Mouse (Mus musculus) erythroblast, embryonic 14.5 days (primary cell): Measurements from ENCODE around the gene Hcn3. TPM values are rescaled to one million over a fixed set of nuclear protein-coding genes. Genes with fewer than 3 reads are reported as not detected.
"Not testable (repeated sequence)": the region's sequence is repeated elsewhere in the genome, so short reads cannot be mapped to it uniquely, and the experiment has no call there.

ENCODE experiments used
- H3K27me3 ChIP-seq: 2 replicates; pipeline ENCODE4 v1.6.1; 2012; ENCODE audit warnings: inconsistent platforms; ENCODE audit not compliant: control insufficient read depth
- H3K36me3 ChIP-seq: 2 replicates; pipeline ENCODE4 v1.6.1; 2012; ENCODE audit warnings: mild to moderate bottlenecking, inconsistent platforms; ENCODE audit not compliant: control insufficient read depth
- H3K4me1 ChIP-seq: 2 replicates; pipeline ENCODE4 v1.6.1; 2012; ENCODE audit warnings: inconsistent platforms; ENCODE audit not compliant: control insufficient read depth
- H3K4me3 ChIP-seq: replicated peaks from 2 replicates; pipeline ENCODE3; 2012; ENCODE audit warnings: moderate library complexity, mild to moderate bottlenecking, inconsistent platforms
- H3K9me3 ChIP-seq: 2 replicates; pipeline ENCODE4 v1.6.1; 2012; ENCODE audit warnings: low read length, inconsistent platforms, mixed read lengths; ENCODE audit not compliant: control insufficient read depth
- GATA1 ChIP-seq: IDR thresholded peaks from 2 replicates; pipeline ENCODE4 v1.6.1; 2012; ENCODE audit warnings: low read length, inconsistent platforms, mixed read lengths
- TAL1 ChIP-seq: IDR thresholded peaks from 3 replicates; pipeline ENCODE4 v1.6.1; 2012; ENCODE audit warnings: low read length, inconsistent platforms, mixed read lengths
- polyA plus RNA-seq: library from polyadenylated mRNA; stranded (reverse); fragments of >175 nt; gene quantifications from 2 replicates; pipeline ENCODE4 v1.2.3, GENCODE M21; 2012

The Hcn3 gene
- polyA plus RNA-seq, 1 experiment: 0.02 TPM

DNA sequence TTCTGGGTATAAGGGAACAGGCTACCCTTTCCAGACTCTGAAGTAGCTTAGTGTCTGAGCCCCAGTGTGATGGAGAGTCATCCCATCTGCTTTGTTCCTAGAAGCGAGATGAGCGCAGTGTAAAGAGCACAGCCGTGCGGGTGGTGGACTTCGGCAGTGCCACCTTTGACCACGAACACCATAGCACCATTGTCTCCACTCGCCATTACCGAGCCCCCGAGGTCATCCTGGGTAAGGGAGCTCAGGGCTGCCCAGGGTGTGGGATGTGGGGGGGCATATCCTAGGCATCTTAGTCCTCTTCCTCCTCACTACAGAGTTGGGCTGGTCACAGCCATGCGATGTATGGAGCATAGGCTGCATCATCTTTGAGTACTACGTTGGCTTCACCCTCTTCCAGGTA lies 14.8 kb upstream of the Hcn3 start:
- Histone ChIP-seq H3K36me3 (peaks cover 85% of the 10 kb centered on the region), H3K9me3 (no peaks in the 10 kb centered on the region), H3K27me3 (no peaks in the 10 kb centered on the region), H3K4me3 (no peak overlapping the region), H3K4me1 (peaks cover 33% of the 10 kb centered on the region)
- TF ChIP-seq GATA1 (no peak), TAL1 (no peak)

DNA sequence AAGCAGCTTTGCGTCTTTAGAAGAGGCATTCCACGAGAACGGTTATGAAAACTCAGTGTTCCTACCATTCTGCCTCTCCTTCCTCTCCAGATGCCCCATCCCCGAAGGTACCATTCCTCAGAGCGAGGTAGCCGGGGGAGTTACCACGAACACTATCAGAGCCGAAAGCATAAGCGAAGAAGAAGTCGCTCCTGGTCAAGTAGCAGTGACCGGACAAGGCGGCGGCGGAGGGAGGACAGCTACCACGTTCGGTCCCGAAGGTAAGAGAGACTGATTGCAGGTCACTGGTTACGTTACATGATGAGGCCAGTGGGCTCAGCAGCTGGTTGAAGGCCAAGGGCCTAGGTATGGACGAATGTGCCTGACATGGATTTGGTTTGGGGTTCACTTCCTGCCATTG lies 6.9 kb upstream of the Hcn3 start:
- Histone ChIP-seq H3K36me3 (peaks cover 56% of the 10 kb centered on the region), H3K4me3 (no peak overlapping the region), H3K4me1 (peaks cover 40% of the 10 kb centered on the region), H3K27me3 (no peaks in the 10 kb centered on the region), H3K9me3 (no peaks in the 10 kb centered on the region)
- no peak for TF ChIP-seq TAL1
- no peak for TF ChIP-seq GATA1

DNA sequence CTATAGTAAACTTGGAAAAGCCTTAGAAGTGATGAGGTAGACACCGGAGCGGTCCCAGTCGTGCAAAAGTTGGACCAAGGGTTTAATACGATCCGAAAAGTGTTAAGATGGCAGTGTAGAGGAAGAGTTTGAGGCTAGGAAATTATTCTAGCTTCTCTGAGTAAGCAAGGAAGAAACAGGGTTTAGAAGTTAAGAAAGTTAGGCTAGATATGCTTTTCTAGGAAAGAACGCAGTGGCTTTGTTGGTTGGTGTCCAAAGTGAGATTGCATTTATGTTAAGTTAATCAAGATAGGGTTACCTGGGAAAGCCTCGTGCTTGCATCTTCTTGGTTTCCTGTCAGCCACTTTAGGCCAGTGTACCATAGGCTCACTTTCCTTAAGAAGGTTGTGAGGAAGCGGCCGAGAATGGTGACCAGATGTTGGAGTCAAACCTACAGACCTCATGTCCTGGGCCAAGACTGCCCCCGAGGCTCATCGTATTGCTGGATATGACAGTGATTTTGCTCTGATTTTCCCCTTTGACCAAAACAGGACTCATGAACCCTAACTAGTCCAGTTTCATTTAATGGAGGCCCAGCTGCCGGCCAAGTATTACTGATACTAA lies 5.4 kb upstream of the Hcn3 start:
- Histone ChIP-seq H3K4me1 (peaks cover 42% of the 10 kb centered on the region), H3K4me3 (peak overlapping the region; percentile 97), H3K27me3 (no peaks in the 10 kb centered on the region), H3K36me3 (peaks cover 42% of the 10 kb centered on the region), H3K9me3 (no peaks in the 10 kb centered on the region)
- no peak for TF ChIP-seq GATA1

DNA sequence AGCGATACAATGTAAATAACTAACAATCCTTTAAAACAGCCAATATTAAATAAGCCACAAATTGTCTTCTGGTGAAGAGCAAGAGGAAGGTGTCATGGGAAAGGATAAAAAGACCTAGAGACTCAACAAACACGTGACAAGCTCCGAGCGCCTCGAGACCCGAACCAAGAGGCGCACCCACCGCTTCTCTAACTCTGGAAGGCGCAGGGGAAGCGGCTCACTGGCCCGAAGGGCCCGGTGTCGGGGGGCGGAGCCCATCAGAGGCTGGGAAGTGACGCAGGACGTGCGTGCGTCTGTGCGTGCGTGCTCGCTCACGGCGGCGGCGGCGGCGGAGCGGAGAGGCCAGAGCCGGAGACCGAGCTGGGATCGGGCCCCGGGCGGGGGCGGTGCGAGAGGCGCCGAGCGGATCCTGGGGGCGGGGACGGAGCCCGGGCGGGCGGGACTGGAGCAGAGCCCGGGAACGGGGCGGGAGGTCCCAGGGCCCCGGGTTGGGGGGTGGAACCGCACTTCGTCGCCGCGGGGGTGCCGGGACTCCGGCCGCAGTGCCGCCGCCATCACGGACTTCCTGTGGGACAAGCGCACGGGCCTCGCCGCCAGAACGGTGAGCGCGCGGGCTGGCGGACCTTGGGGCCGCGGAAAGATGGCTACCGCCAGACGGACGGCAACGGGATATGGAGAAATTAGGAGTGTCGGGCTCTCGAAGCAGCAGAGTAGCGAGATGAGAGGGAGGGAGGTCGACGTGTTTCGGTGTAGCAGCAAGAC lies 4.7 kb upstream of the Hcn3 start, which contains the start of gene Clk2:
TSS of gene Clk2 (plus strand) at position 290 of the 762 bp plus-strand sequence.
- Histone ChIP-seq H3K4me1 (peaks cover 49% of the 10 kb centered on the region), H3K9me3 (no peaks in the 10 kb centered on the region), H3K27me3 (peaks cover 3% of the 10 kb centered on the region), H3K36me3 (peaks cover 35% of the 10 kb centered on the region), H3K4me3 (peak within 1 kb of the TSS; percentile 97)
- no peak for TF ChIP-seq TAL1
- TF ChIP-seq GATA1: no peak

DNA sequence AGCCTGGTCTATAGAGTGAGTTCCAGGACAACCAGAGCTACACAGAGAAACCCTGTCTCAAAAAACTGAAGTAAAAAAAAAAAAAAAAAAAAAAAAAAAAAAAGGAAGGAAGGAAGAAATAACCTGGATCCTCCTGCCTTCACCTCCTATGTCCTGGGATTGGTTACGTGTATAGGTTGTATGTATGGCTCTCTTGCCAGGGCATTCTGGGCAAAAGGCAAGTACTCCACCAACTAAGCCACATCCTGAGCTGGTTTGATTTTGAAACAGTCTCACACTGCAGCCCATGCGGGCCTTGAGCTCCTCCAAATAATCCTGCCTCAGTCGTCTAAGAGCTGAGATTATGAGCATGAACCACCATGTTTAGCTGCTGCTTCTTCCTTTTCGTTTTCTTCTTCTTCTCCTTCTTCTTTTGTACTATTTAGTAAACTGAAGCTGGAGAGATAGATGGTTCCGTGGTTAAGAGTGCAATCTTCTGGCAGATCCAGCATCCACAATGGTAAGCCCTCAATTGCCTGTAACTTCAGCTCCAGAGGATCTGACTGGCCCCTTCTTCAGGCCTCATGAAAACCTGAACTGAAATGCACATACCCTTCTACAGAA lies 3.7 kb upstream of the Hcn3 start:
- peaks cover 13% of the 10 kb centered on the region for H3K27me3 ChIP-seq
- TF ChIP-seq TAL1 (no peak; the same call in 2 of the 3 replicates), GATA1 (no peak)
- H3K9me3 ChIP-seq: no peaks in the 10 kb centered on the region
- peaks cover 58% of the 10 kb centered on the region for H3K4me1 ChIP-seq
- H3K36me3 ChIP-seq: peaks cover 25% of the 10 kb centered on the region
- H3K4me3 ChIP-seq: peak overlapping the region; percentile 97

DNA sequence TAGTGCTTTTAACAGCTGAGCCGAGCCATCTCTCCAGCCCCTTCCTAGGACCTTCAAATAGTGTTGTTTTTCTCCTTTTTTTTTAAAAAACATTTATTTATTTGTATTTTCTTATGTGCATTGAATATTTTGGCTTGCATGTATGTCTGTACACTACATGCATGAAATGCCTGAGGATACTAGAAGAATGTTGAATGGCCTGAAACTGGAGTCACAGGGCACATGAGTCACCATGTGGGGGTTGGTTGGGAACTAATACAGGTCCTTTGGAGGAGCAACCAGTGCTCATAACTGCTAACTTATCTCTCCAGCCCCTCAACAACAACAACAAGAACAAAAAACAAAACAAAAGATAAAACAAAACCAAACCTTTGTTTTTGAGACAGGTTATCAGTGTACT lies 3.1 kb upstream of the Hcn3 start:
- H3K9me3 ChIP-seq: no peaks in the 10 kb centered on the region
- H3K36me3 ChIP-seq: peaks cover 19% of the 10 kb centered on the region
- no peak for TF ChIP-seq GATA1
- no peak for TF ChIP-seq TAL1
- H3K27me3 ChIP-seq: peaks cover 19% of the 10 kb centered on the region
- H3K4me1 ChIP-seq: peaks cover 58% of the 10 kb centered on the region
- H3K4me3 ChIP-seq: no peak overlapping the region

DNA sequence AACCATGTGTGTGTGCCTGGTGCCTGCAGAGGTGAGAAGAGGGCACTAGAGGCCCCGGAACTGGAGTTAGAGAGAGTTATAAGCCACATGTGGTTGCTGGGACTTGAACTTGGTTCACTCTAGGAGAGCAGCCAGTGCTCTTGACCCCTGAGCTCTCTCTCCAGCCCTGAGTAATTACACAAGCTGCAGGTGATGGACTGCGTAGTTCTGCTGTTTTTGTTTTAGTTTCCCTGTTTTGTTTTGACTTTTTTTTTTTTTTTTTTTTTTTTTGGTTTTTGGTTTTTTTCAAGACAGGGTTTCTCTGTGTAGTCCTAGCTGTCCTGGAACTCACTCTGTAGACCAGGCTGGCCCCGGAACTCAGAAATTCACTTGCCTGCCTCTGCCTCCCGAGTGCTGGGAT lies 1.8 kb upstream of the Hcn3 start:
- H3K9me3 ChIP-seq: no peaks in the 10 kb centered on the region
- TF ChIP-seq TAL1: no peak
- TF ChIP-seq GATA1: no peak
- peaks cover 49% of the 10 kb centered on the region for H3K4me1 ChIP-seq
- no peak overlapping the region for H3K4me3 ChIP-seq
- peaks cover 6% of the 10 kb centered on the region for H3K36me3 ChIP-seq
- peaks cover 32% of the 10 kb centered on the region for H3K27me3 ChIP-seq

DNA sequence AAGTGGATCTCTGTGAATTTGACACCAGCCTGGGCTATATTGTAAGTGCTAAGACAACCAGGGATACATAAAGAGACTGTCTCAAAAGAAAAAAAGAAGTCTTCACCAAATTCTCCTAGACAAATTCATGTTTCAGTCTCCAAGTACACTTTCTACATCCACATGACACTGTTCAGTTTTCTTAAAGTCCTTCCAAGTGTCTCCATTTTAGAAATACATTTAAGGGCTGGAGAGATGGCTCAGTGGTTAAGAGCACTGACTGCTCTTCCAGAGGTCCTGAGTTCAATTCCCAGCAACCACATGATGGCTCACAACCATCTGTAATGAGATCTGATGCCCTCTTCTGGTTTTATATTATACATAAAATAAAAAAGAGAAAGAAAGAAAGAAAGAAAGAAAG lies 1.2 kb upstream of the Hcn3 start:
- H3K36me3 ChIP-seq, H3K9me3 ChIP-seq, H3K4me3 ChIP-seq: not testable (repeated sequence)
- Histone ChIP-seq H3K27me3 (peaks cover 33% of the 10 kb centered on the region), H3K4me1 (peaks cover 43% of the 10 kb centered on the region)

DNA sequence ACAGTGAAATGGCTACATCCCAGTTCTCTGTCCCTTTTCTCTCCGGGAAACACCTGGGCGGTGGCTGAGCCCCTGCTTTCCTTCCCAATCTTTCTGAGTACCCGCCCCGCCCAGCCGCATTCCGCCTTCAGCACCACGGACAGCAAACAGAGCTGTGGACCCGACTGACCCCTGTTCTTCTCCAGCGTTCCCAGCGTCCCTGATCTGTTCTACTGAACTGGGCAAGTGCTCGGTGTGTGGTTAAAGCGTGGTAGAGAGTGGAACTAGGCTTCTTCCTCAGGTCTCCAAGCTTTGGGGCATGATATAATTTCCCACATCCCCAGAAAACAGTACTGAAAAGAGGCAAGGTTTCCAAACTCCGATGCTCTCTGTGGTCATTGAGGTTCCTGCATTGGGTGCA lies 785 bp downstream of the Hcn3 start:
- Histone ChIP-seq H3K36me3 (no peaks in the 10 kb centered on the region), H3K4me3 (peak overlapping the region; percentile 64), H3K4me1 (peaks cover 27% of the 10 kb centered on the region), H3K9me3 (no peaks in the 10 kb centered on the region), H3K27me3 (peaks cover 47% of the 10 kb centered on the region)
- no peak for TF ChIP-seq GATA1
- no peak for TF ChIP-seq TAL1
